Mouse (Mus musculus) ES-E14 (cell line): Measurements from ENCODE around the gene Thbd. TPM values are rescaled to one million over a fixed set of nuclear protein-coding genes. Genes with fewer than 3 reads are reported as not detected.

Experiments used
- DNase-seq: peaks from one replicate; pipeline ENCODE4 v3.0.0-alpha.2; 2013; ENCODE audit warnings: low read depth, low spot score
- H3K27ac ChIP-seq: 2 replicates; pipeline ENCODE4 v1.5.1; 2012; ENCODE audit warnings: low read depth, mild to moderate bottlenecking, low read length, moderate library complexity, mixed read lengths; ENCODE audit not compliant: poor library complexity, insufficient read depth, severe bottlenecking
- H3K36me3 ChIP-seq: 2 replicates; pipeline ENCODE4 v1.6.1; 2012; ENCODE audit warnings: mild to moderate bottlenecking, low read length, moderate library complexity, mixed read lengths; ENCODE audit not compliant: control insufficient read depth, poor library complexity, insufficient read depth, severe bottlenecking
- H3K4me1 ChIP-seq, 2 experiments: fragments of 150-350 bp in 1 of 2; sonication (generic) in 1 of 2; 2 replicates each; pipeline ENCODE4 v1.6.1; 2012; ENCODE audit warnings: low read length in 2 of 2, mild to moderate bottlenecking in 1 of 2, mixed read lengths in 1 of 2; ENCODE audit not compliant: control insufficient read depth in 2 of 2, insufficient read depth in 2 of 2, poor library complexity in 1 of 2
- H3K4me3 ChIP-seq, 2 experiments: fragments of 150-350 bp in 1 of 2; sonication (generic) in 1 of 2; 2 replicates each; pipeline ENCODE4 v1.5.1; 2012; ENCODE audit warnings: low read length in 2 of 2, low read depth in 1 of 2, mild to moderate bottlenecking in 1 of 2, mixed read lengths in 1 of 2; ENCODE audit not compliant: insufficient read depth in 1 of 2, poor library complexity in 1 of 2, severe bottlenecking in 1 of 2
- H3K9ac ChIP-seq: 2 replicates; pipeline ENCODE4 v1.6.1; 2012; ENCODE audit warnings: low read depth, mild to moderate bottlenecking, low read length, mixed read lengths; ENCODE audit not compliant: poor library complexity, insufficient read depth, severe bottlenecking
- H3K9me3 ChIP-seq: fragments of 150-350 bp; sonication (generic); 2 replicates; pipeline ENCODE4 v1.6.1; 2012; ENCODE audit warnings: low read depth, mild to moderate bottlenecking, low read length; ENCODE audit not compliant: control insufficient read depth, insufficient read depth
- CHD2 ChIP-seq: IDR thresholded peaks from 2 replicates; pipeline ENCODE4 v1.6.1; 2014; ENCODE audit warnings: mild to moderate bottlenecking, low read depth, low read length, inconsistent platforms
- HCFC1 ChIP-seq: IDR thresholded peaks from 2 replicates; pipeline ENCODE4 v1.6.1; 2012; ENCODE audit warnings: low read length, inconsistent platforms, borderline replicate concordance; ENCODE audit not compliant: insufficient read depth
- MAFK ChIP-seq: IDR thresholded peaks from 2 replicates; pipeline ENCODE4 v1.6.1; 2014; ENCODE audit warnings: mild to moderate bottlenecking, low read depth, low read length, inconsistent platforms; ENCODE audit not compliant: insufficient read depth
- ZC3H11A ChIP-seq: IDR thresholded peaks from 2 replicates; pipeline ENCODE4 v1.6.1; 2012; ENCODE audit warnings: low read depth, mild to moderate bottlenecking, inconsistent platforms, low read length, borderline replicate concordance
- ZNF384 ChIP-seq: IDR thresholded peaks from 2 replicates; pipeline ENCODE4 v1.6.1; 2012; ENCODE audit warnings: low read depth, low read length, inconsistent platforms
- in situ Hi-C, 2 experiments: fragments of 600-800 bp; cut with MboI; formaldehyde crosslinking; loops; one replicate each; pipeline ENCODE4 v1.15.1; 2025; ENCODE audit warnings: low sequenced_read_pairs in 2 of 2, inconsistent platforms in 1 of 2; ENCODE audit not compliant: unreplicated experiment in 2 of 2
- total RNA-seq: library from RNA; depleted of rRNA; stranded (reverse); fragments of 300-350 nt; gene quantifications from 2 replicates; pipeline ENCODE4 v1.2.3, GENCODE M21; 2012; rRNA removed

Gene Thbd
- 1.5 and 4.6 TPM in 2 replicates for total RNA-seq

DNA sequence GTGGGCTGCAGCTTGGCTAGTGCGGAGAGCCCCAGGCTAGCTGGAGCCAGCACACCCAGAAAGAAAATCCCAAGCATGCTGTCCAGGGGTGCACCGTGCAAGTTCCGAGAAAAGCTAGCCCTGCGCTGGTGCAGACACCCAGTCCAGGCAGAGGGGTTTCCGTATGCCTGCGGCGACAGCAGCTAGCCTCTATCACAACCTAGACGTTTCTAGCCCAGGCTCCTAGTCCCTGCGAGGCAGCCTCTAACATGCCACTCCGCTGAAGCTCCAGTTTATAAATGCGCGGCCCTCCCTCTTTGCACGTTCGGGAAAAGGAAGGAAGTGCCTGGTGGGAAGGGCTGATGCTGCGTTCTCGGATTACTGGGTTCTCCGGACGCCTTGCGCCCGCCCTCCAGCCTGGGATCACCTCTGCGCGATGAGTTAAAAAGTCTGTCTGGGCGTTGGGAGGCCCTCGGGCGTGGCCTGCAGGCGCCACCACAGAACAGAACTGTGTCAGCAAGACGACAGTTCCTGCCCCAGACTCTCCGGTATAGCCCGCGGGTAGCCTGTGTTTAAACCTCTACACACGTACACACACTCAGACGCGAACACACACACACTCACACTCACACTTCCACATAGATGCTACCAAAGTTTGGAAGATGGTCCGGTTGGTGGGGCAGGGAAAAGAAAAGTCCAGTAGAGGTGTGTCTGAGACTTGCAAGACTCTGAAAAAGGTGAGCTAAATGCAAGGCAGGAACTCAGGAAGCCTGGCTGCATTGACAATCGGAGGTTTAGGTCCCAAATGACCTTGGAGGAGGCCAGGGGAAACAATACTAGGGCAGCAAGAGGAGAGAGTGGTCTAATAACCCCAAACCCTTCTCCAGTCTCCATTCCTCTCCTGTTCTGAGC, at the start of gene Thbd:
Thbd (minus strand) TSS at position 319 of the 891 bp plus-strand sequence.
- Histone ChIP-seq H3K9me3 (no peaks in the 10 kb centered on the region), H3K4me3 (peak within 1 kb of the TSS; percentile 8 to 16; a peak in 2 of 4 replicates), H3K27ac (peak within 1 kb of the TSS; percentile 32; the same call in 1 of the 2 replicates), H3K4me1 (no peaks in the 10 kb centered on the region), H3K36me3 (no peaks in the 10 kb centered on the region), H3K9ac (no peak within 1 kb of the TSS)
- in situ Hi-C loops = no loop called here
- no peak for TF ChIP-seq ZC3H11A
- TF ChIP-seq ZNF384 = no peak
- TF ChIP-seq CHD2 = no peak
- TF ChIP-seq HCFC1 = no peak
- TF ChIP-seq MAFK = no peak
- no peak for DNase-seq

DNA sequence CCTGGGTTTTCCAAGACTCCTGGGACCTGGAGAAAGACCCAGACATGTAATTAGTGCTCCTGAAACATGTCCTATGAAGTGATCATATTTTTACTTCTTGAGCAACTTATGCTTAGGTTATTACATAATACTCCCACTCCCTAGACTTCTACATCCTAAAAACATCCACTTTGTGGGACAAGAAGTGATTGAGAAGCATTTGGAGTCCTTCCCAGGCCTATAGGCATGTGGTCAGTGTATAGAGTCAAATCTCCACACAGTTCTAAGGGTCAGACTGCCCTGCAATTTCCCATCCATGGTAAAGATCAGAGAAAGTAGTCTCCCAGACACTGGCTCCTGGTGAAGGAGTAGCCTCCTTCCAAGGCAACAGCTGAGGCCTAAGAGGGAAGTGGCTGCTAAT, 47.4 kb upstream of the Thbd start:
- in situ Hi-C loops = no loop called here
- TF ChIP-seq HCFC1 (no peak), ZC3H11A (no peak), MAFK (no peak)
- no peak for DNase-seq
- no peaks in the 10 kb centered on the region for H3K9me3 ChIP-seq
- no peaks in the 10 kb centered on the region for H3K36me3 ChIP-seq
- H3K27ac ChIP-seq = no peak overlapping the region
- H3K9ac ChIP-seq = no peak overlapping the region
- H3K4me1 ChIP-seq = no peaks in the 10 kb centered on the region
- no peak overlapping the region for H3K4me3 ChIP-seq

DNA sequence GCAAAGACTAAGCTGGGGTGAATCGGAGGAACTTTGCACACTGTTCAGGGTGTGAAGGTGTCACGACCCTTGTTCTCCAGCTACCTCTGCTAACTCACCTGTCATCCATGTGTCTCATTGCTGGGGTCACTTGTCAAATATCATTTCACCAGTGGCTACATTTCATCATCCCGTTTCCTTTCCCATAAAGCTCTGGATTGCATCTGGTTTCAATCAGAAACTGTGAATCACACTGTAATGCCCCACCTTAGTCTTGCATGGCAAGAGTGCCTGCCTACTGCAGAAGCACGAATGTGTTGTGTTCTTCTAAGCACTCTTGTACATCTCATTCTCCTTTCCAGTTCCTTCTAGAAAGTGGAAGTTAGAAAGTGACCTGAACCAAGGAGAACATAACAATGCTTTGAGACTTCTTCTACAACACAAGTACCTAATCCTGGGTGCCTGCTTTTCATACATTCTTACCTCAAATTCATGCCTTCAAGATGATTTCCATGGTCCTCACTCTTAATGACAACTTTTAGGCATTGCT, 46.1 kb upstream of the Thbd start:
- Histone ChIP-seq H3K9ac (no peak overlapping the region), H3K27ac (no peak overlapping the region), H3K9me3 (no peaks in the 10 kb centered on the region), H3K4me1 (no peaks in the 10 kb centered on the region), H3K4me3 (no peak overlapping the region), H3K36me3 (no peaks in the 10 kb centered on the region)
- TF ChIP-seq ZC3H11A (no peak), MAFK (no peak)
- in situ Hi-C loops = no loop called here
- DNase-seq = no peak

DNA sequence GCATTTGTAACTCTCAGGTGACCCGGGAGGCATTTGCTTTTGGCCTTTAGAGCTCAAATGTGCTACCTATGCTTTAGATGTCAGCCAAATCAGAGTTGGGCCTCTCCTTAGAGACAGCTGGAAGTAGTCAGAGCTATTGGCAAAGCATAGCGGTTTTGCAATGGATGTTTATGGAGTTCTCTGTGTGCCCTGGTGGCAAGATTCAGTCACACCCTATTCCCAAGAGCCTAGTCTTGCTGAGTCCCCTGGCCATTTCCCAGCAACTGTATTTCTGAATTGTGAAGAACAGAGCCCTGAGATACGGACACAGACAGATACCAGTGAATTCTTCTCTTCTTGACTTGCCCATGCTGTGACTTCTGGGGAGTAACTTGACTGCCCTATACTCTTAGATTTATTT, 45.1 kb upstream of the Thbd start:
- H3K9ac ChIP-seq = no peak overlapping the region
- no peak for DNase-seq
- no peaks in the 10 kb centered on the region for H3K36me3 ChIP-seq
- in situ Hi-C loops = no loop called here
- H3K4me1 ChIP-seq = no peaks in the 10 kb centered on the region
- no peak overlapping the region for H3K27ac ChIP-seq
- H3K4me3 ChIP-seq = no peak overlapping the region
- no peaks in the 10 kb centered on the region for H3K9me3 ChIP-seq
- TF ChIP-seq CHD2 = no peak

DNA sequence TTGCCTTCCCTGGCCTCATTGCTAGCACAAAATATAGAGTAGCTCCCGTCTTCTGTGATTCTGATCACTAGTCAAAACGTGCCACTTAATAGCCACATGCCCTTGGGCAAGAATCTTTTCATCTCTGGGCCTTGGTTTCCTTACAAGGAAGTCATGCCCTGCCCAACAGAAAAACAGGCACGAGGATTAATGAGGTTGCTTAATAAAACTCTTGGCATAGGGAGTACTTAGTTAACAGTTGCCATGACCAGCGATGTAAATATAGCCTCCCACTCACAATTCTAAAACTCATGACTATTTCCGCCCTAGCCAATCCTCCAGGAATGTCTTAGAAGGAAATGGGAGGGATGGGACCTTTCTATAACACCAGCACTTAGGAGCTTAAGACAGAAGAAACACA, 43.5 kb upstream of the Thbd start:
- Histone ChIP-seq H3K9me3 (no peaks in the 10 kb centered on the region), H3K4me1 (no peaks in the 10 kb centered on the region), H3K36me3 (no peaks in the 10 kb centered on the region), H3K9ac (no peak overlapping the region), H3K4me3 (no peak overlapping the region), H3K27ac (no peak overlapping the region)
- in situ Hi-C loops = no loop called here
- no peak for TF ChIP-seq ZC3H11A
- no peak for TF ChIP-seq MAFK
- no peak for TF ChIP-seq ZNF384
- TF ChIP-seq CHD2 = no peak
- no peak for TF ChIP-seq HCFC1
- DNase-seq = no peak
